Mouse (Mus musculus) testis, adult 2 months (tissue): ENCODE results near the gene Reep6. TPM values are rescaled to one million over a fixed set of nuclear protein-coding genes. Genes with fewer than 3 reads are reported as not detected.

Source experiments
- H3K27ac ChIP-seq: fragments of 200-500 bp; 2 replicates; pipeline ENCODE4 v1.5.1; 2012; ENCODE audit warnings: low read depth, low read length; ENCODE audit not compliant: control insufficient read depth, insufficient read depth
- H3K27me3 ChIP-seq: fragments of 200-500 bp; 2 replicates; pipeline ENCODE4 v1.6.1; 2012; ENCODE audit warnings: mild to moderate bottlenecking, low read length, moderate library complexity; ENCODE audit not compliant: control insufficient read depth, insufficient read depth
- H3K36me3 ChIP-seq: fragments of 200-500 bp; 2 replicates; pipeline ENCODE4 v1.6.1; 2012; ENCODE audit warnings: mild to moderate bottlenecking, low read length; ENCODE audit not compliant: control insufficient read depth, insufficient read depth
- H3K4me1 ChIP-seq: fragments of 200-500 bp; 2 replicates; pipeline ENCODE4 v1.6.1; 2012; ENCODE audit warnings: low read length; ENCODE audit not compliant: control insufficient read depth, insufficient read depth
- H3K4me3 ChIP-seq: fragments of 200-500 bp; 2 replicates; pipeline ENCODE4 v1.5.1; 2012; ENCODE audit warnings: low read depth, mild to moderate bottlenecking, low read length, moderate library complexity, mixed read lengths; ENCODE audit not compliant: control insufficient read depth
- CTCF ChIP-seq: fragments of 200-500 bp; IDR thresholded peaks from 2 replicates; pipeline ENCODE4 v1.5.1; 2012; ENCODE audit warnings: low read depth, mild to moderate bottlenecking, inconsistent platforms, low read length, moderate library complexity; ENCODE audit not compliant: control insufficient read depth, insufficient read depth, insufficient replicate concordance
- POLR2A ChIP-seq: fragments of 200-500 bp; IDR thresholded peaks from 2 replicates; pipeline ENCODE4 v1.6.1; 2012; ENCODE audit warnings: low read depth, mild to moderate bottlenecking, inconsistent platforms, low read length, moderate library complexity; ENCODE audit not compliant: control insufficient read depth
- polyA plus RNA-seq: library from polyadenylated mRNA; depleted of rRNA; stranded (reverse); fragments of >200 nt; gene quantifications from 2 replicates; pipeline ENCODE4 v1.2.3, GENCODE M21; 2012

Gene Reep6
- polyA plus RNA-seq, 1 experiment = 732 TPM

DNA sequence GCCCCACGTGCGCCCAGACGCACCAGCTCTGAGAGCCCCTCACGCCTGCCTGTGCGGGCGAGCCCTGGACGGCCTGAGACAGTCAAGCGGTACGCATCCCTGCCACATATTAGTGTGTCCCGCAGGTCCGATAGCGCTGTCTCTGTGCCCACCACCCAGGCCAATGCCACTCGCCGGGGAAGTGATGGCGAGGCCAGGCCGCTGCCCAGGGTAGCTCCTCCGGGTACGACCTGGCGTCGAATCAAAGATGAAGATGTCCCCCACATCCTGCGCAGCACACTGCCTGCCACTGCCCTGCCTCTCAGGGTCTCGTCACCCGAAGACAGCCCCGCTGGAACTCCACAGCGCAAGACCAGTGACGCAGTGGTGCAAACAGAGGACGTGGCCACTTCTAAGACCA is 14.4 kb upstream of the Reep6 start:
- H3K36me3 ChIP-seq = no peaks in the 10 kb centered on the region
- no peak overlapping the region for H3K27ac ChIP-seq
- H3K4me1 ChIP-seq = peaks cover 22% of the 10 kb centered on the region
- peak overlapping the region; percentile 25 for H3K4me3 ChIP-seq
- no peaks in the 10 kb centered on the region for H3K27me3 ChIP-seq
- no peak; the same call in 1 of the 2 replicates for TF ChIP-seq POLR2A
- TF ChIP-seq CTCF = no peak

DNA sequence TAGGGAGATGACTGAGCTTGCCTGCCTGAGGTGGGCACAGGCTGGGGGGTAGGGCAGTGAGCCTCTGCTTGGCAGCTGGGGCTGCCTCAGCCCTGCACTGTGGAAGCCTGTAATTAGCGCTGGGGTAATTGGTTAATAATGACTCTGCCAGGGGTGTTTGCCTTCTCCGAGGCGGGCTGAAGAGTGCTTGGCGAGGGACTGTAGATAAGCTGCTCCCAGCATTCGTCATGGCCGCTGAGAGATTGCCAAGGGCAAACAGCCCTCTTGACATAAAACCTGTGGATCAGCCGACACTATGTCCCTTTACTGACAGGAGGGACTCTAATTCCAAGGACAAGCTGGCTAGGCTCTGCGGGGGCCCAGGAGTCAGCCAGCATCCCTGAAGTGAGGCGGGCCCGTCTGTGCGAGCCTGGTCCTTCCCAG is 13.4 kb upstream of the Reep6 start:
- Histone ChIP-seq H3K27me3 (no peaks in the 10 kb centered on the region), H3K36me3 (no peaks in the 10 kb centered on the region), H3K4me3 (peak overlapping the region; percentile 38), H3K4me1 (peaks cover 29% of the 10 kb centered on the region), H3K27ac (no peak overlapping the region)
- no peak for TF ChIP-seq CTCF
- TF ChIP-seq POLR2A = no peak

DNA sequence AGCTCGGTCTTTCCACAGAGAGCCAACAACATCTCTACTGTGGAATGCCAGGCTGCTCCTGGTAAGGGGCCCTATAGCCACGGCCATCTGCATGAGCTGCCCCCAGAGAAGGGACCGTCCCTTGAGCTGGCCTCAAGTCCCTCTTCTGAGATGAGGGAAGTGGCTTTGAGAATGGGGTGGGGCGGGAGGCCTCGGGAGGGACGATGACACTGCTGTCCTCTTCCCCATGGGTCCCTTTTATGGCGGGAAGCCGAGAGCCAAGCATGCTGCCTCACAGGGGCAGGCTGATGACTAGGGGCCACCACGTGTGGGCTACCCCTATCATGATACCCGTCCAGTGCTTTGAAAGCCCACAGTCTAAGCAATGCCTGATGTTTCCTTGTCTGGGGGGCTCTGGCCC is 12.7 kb upstream of the Reep6 start:
- Histone ChIP-seq H3K4me3 (peak overlapping the region; percentile 38), H3K27me3 (no peaks in the 10 kb centered on the region), H3K4me1 (peaks cover 34% of the 10 kb centered on the region), H3K36me3 (no peaks in the 10 kb centered on the region), H3K27ac (no peak overlapping the region)
- TF ChIP-seq POLR2A (no peak; the same call in 1 of the 2 replicates), CTCF (no peak)

DNA sequence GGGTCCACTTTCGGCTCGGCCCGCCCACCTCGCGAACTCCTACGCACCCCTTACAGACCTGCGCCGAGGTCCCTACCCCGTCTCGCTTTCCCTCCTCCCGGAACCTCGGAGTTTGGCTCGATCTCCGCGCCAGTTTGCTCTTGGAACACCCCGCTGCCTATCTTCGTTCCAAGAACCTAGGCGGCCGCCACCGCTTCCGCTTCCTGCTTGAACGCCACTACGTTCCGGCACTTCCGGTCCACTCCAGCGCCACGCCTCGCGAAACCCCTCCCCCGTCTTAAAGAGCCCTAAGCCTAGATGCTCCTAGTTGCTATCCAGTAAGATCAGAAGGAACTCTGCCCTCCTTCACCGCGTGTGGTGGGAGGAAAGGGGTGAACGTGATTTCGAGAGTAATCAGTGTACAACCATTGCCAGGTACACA is 9.4 kb upstream of the Reep6 start, which contains the start of gene 2310011J03Rik:
TSS of gene 2310011J03Rik (minus strand) at position 198 of the 421 bp plus-strand sequence.
- 0 out of 2 replicates have a peak, but pooled peaks have one; percentile 25 for TF ChIP-seq POLR2A
- no peak for TF ChIP-seq CTCF
- peaks cover 39% of the 10 kb centered on the region for H3K4me1 ChIP-seq
- peak within 1 kb of the TSS; percentile 84 for H3K4me3 ChIP-seq
- peak within 1 kb of the TSS; percentile 58 for H3K27ac ChIP-seq
- no peaks in the 10 kb centered on the region for H3K27me3 ChIP-seq
- H3K36me3 ChIP-seq = no peaks in the 10 kb centered on the region

DNA sequence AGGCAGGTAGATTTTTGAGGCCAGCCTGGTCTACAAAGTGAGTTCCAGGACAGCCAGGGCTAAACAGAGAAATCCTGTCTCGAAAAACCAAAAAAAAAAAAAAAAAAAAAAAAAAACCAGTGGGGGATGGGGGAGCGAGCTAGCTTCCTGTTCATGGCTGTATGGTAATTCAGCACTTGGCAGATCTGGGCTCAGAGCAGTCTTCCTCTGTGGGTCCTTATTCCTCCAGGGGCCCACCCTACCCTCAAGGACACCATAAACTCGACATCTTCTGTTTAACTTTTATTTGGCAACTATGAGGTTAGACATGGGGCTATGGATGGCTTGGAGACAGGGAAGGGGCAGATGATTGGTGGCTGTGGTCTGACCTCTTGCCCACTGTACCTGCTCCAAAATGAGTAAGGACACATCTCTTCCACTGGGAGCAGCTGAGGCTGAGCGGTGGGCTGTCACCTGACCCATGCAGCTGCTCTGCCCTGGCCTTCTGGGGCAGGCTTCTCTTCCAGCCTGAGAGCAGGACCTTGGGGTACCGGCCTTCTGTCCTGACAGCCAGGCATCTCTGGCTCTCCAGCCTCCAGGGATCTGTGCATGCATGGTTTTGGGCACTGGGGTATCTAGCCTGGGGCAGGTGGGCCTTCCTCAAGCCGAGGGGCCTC is 8.6 kb upstream of the Reep6 start:
- H3K27ac ChIP-seq = no peak overlapping the region
- no peak for TF ChIP-seq CTCF
- TF ChIP-seq POLR2A = no peak
- no peak overlapping the region for H3K4me3 ChIP-seq
- H3K27me3 ChIP-seq = no peaks in the 10 kb centered on the region
- H3K4me1 ChIP-seq = peaks cover 35% of the 10 kb centered on the region
- H3K36me3 ChIP-seq = no peaks in the 10 kb centered on the region

DNA sequence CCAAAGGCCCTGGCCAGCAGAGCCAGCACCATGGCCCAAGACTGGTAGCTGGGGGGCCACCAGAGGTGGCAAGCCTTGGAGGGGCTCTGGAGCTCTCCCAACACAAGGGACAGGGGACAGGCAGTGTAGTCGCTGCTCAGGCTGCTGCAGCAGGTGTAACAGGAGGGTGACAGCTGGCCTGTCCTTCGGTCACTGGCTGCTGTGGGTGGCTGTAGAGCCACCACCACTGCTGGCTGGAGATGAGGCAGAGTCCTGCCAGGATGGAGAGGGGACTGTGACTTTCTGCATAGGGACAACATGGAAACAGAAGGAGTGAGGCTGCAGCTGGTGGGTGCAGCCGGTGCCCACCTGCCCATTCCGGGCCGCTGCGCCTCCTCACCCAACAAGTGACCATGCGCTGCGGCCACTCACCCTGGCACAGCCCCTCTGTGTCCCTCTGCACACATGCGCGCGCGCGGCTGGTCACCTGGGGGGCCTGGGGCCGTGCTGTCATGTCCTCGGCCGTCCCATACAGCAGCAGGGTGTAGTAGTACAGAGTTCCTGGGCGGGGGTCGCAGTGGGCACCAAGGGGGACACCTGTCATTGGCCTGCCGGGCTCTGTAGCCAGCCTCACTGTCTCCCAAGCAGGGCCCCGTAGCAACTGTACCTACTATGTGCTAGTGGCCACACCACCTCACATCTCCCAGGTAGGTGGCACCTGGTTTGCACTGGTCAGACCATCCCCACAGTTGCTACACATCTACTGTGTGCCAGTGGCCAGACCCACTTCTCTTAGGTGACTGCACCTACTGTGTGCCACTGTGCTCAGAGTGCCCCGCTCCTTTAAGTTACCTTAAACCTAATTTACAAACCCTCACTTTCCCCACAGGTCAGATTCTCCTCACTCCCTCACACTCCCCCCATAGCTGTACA is 7.8 kb upstream of the Reep6 start:
- H3K4me1 ChIP-seq = peaks cover 35% of the 10 kb centered on the region
- no peak overlapping the region for H3K27ac ChIP-seq
- no peak overlapping the region for H3K4me3 ChIP-seq
- H3K27me3 ChIP-seq = no peaks in the 10 kb centered on the region
- no peak for TF ChIP-seq CTCF
- TF ChIP-seq POLR2A = no peak
- H3K36me3 ChIP-seq = no peaks in the 10 kb centered on the region

DNA sequence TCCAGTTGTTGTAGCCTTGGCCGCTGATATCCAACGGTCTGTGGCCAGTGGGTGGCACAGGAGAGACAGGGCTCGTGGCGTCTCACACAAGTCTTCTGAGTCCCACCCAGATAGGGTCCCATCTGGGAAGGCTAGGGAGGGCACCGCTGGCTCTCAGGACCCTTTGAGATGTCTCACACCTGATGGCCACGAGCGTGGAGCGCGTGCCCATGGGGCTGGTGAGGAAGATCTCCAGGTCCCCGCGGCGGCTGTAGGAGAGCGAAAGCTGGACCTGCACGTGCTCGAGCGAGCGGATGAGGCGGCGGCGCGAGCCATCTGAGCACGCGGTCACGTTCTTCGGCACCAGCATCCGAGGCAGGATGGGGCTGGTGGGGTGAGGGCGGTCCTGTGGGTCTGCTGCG is 6.9 kb upstream of the Reep6 start:
- H3K27me3 ChIP-seq = no peaks in the 10 kb centered on the region
- H3K27ac ChIP-seq = peak overlapping the region; percentile 32; the same call in 1 of the 2 replicates
- no peak for TF ChIP-seq POLR2A
- TF ChIP-seq CTCF = no peak
- no peaks in the 10 kb centered on the region for H3K36me3 ChIP-seq
- H3K4me1 ChIP-seq = peaks cover 35% of the 10 kb centered on the region
- H3K4me3 ChIP-seq = peak overlapping the region; percentile 86
